11 mouse cellular contexts compared by ENCODE assay signal in the genomic region with DNA sequence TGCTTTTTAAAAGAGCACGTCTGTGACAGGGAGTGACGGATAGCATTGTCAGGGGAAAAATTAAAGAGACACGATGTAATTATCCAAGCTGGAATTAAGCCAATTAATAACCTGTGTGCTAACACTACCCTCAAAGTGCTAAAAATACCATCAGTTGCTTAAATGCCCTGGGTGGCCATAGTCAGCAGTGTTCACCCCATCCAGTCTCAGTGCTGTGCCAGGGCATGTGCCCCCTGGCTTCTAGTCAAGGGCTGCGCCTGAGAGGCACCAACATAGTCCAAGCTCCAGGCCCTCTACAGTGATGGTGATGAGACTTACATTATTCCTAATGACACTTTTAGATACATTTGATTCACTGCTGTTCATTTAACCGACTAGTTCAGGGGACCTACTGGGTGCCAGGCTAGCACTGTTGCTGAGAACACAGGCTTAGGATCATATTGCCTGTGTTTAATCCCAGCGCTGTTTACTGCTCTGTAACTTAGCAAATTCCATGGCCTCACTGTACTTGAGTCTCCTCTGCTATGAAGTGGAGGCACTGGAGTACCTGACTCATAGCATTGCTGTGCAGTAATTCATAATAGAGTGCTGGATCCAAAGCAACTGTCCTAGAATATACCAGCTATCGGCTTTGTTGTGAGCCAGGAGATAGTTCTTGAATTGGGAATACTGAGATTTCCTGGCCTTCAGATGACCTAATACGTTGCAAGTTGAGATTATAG.
DNase-seq lines count a peak whose midpoint lies in the region; ATAC-seq and TF ChIP-seq lines count a peak whose summit lies in the region.
"Had no signal": no experiment of that assay in that cellular context is flagged by ENCODE, and none has a peak within 500 bp of the region (broad histone marks: within the 10 kb centered on the region; RNA-seq: fewer than 3 reads in every experiment).

No protein-coding gene starts in this region.

- intact Hi-C loops in gastrocnemius, adult 2 months (cut with DNase I) = loop anchor here (2.0 to 5.0 kb wide), 2 partner anchors 15 to 33 kb away; no protein-coding TSS in a partner anchor
- intact Hi-C loops in gastrocnemius, postnatal 14 days (cut with DNase I; ENCODE audit: low total_unique reads) = no loop called here

- H3K27ac ChIP-seq in gastrocnemius, adult 2 months = peak overlapping the region; percentile 84
- H3K27ac ChIP-seq in liver, adult 2 months (replicated peaks; ENCODE audit: insufficient read depth, low read depth, low read length) = no peak overlapping the region
- H3K27ac ChIP-seq in liver, embryonic 12.5 days = no peak overlapping the region
- H3K27ac ChIP-seq in hindbrain, embryonic 13.5 days = no peak overlapping the region
- H3K27ac ChIP-seq: hindbrain, embryonic 15.5 days had no signal

- DNase-seq in gastrocnemius, adult 2 months = peak; percentile 83
- no peak for DNase-seq in gastrocnemius, postnatal 14 days
- no peak for DNase-seq in liver, adult 2 months (ENCODE audit: extremely low read depth, low read depth, low spot score)
- peak; percentile 34 to 42 for DNase-seq in cerebellum, postnatal 25 days
- peak; percentile 72 for DNase-seq in lung, postnatal 36 days
- no peak for DNase-seq in testis, postnatal 14 days (ENCODE audit: low spot score)
- DNase-seq: thymus, adult 18-20 months had no signal

- ATAC-seq in liver, embryonic 12.5 days = no peak
- no peak for ATAC-seq in hindbrain, embryonic 13.5 days (ENCODE audit: low FRiP score)
- ATAC-seq: midbrain, embryonic 16.5 days had no signal

- no peaks in the 10 kb centered on the region for H3K36me3 ChIP-seq in liver, adult 2 months (ENCODE audit: control insufficient read depth, insufficient read depth, low read length)
- H3K36me3 ChIP-seq in liver, embryonic 12.5 days = no peaks in the 10 kb centered on the region
- H3K36me3 ChIP-seq in hindbrain, embryonic 13.5 days = no peaks in the 10 kb centered on the region
- H3K36me3 ChIP-seq: hindbrain, embryonic 15.5 days had no signal

- no peak overlapping the region for H3K4me2 ChIP-seq in liver, embryonic 12.5 days
- H3K4me2 ChIP-seq in hindbrain, embryonic 13.5 days = no peak overlapping the region
- H3K4me2 ChIP-seq: hindbrain, embryonic 15.5 days had no signal

- 87% methylated on average over 8 of the region's 8 CpGs for WGBS in liver, adult 2 months
- WGBS in liver, embryonic 12.5 days (ENCODE audit: insufficient replicate concordance) = 75% methylated on average over 8 of the region's 8 CpGs
- 75% methylated on average over 8 of the region's 8 CpGs for WGBS in hindbrain, embryonic 13.5 days

- H3K9me3 ChIP-seq in liver, embryonic 12.5 days (replicated peaks) = no peaks in the 10 kb centered on the region
- no peaks in the 10 kb centered on the region for H3K9me3 ChIP-seq in hindbrain, embryonic 13.5 days
- H3K9me3 ChIP-seq: hindbrain, embryonic 15.5 days had no signal

- no peaks in the 10 kb centered on the region for H3K27me3 ChIP-seq in liver, adult 2 months (ENCODE audit: control insufficient read depth, insufficient read depth, low read length)
- peaks cover 19% of the 10 kb centered on the region for H3K27me3 ChIP-seq in liver, embryonic 12.5 days (replicated peaks)
- H3K27me3 ChIP-seq in hindbrain, embryonic 13.5 days = no peaks in the 10 kb centered on the region
- H3K27me3 ChIP-seq: hindbrain, embryonic 15.5 days had no signal

- peaks cover 13% of the 10 kb centered on the region for H3K4me1 ChIP-seq in liver, adult 2 months (ENCODE audit: control insufficient read depth, insufficient read depth, low read length)
- H3K4me1 ChIP-seq in liver, embryonic 12.5 days = peaks cover 8% of the 10 kb centered on the region; the same call in 1 of the 2 replicates
- peaks cover 26% of the 10 kb centered on the region for H3K4me1 ChIP-seq in hindbrain, embryonic 13.5 days (replicated peaks)

- peaks cover 30% of the 10 kb centered on the region; the same call in 1 of the 2 replicates for H3K79me2 ChIP-seq in liver, adult 2 months (ENCODE audit: control insufficient read depth, insufficient read depth, low read length)

- TF ChIP-seq CTCF in gastrocnemius, adult 2 months (IDR thresholded peaks at IDR 0.05) = peak; percentile 60
- peak; percentile 22 for TF ChIP-seq CTCF in liver, adult 2 months (IDR thresholded peaks at IDR 0.05; ENCODE audit: low read depth, low read length)

- H3K9ac ChIP-seq in liver, adult 2 months (ENCODE audit: low read depth, low read length) = no peak overlapping the region
- H3K9ac ChIP-seq in liver, embryonic 12.5 days = no peak overlapping the region
- no peak overlapping the region for H3K9ac ChIP-seq in hindbrain, embryonic 13.5 days
- H3K9ac ChIP-seq: hindbrain, embryonic 15.5 days had no signal

- TF ChIP-seq POLR2A in liver, adult 2 months (IDR thresholded peaks at IDR 0.05; ENCODE audit: extremely low read depth, insufficient read depth, low read length) = no peak

- no peak overlapping the region for H3K4me3 ChIP-seq in gastrocnemius, adult 2 months
- no peak overlapping the region for H3K4me3 ChIP-seq in liver, adult 2 months (ENCODE audit: insufficient read depth, low read depth, low read length)
- H3K4me3 ChIP-seq in liver, embryonic 12.5 days = no peak overlapping the region
- H3K4me3 ChIP-seq in hindbrain, embryonic 13.5 days = no peak overlapping the region
- H3K4me3 ChIP-seq: hindbrain, embryonic 15.5 days had no signal

Comparison
In these comparisons a context has a peak if more than half of its experiments do, and no peak if none do; other contexts are left out.
1. DNase-seq: peak in gastrocnemius, adult 2 months (single experiment), cerebellum, postnatal 25 days (2 of 2) and lung, postnatal 36 days (single experiment); none in gastrocnemius, postnatal 14 days (single experiment), liver, adult 2 months (single experiment) and testis, postnatal 14 days (single experiment).